Mouse (Mus musculus): ENCODE measurements around the gene Mest.

Mest gene

GRCm38 (mm10) chr6:30709115-30709514, 14.2 kb upstream of the Mest start:
- no peak for DNase-seq

GRCm38 (mm10) chr6:30710371-30711364, 12.7 kb upstream of the Mest start:
- DNase-seq = no peak

- no peak for DNase-seq
Measured at GRCm38 (mm10) chr6:30711365-30711763, 12.0 kb upstream of the Mest start.

DNA sequence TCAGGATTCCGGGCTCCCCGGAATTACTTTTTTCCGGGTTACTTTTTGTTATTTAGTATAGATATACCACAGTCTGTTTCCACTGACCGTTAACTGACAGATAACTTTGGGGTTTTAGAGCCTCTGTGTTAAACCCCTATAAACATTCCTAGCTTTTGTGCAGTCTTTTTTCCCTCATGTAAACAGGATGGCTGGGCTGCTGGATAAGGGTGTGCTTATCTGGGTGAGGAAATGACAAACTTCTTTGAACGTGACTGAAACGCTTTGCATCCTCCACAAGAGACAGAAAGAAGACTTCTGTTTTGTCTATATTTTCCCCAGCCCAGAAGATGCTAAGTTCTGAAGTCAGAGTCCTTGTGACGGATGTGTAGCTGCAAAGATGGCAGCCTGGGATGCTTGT, 10.9 kb upstream of the Mest start:
- DNase-seq = no peak

DNA sequence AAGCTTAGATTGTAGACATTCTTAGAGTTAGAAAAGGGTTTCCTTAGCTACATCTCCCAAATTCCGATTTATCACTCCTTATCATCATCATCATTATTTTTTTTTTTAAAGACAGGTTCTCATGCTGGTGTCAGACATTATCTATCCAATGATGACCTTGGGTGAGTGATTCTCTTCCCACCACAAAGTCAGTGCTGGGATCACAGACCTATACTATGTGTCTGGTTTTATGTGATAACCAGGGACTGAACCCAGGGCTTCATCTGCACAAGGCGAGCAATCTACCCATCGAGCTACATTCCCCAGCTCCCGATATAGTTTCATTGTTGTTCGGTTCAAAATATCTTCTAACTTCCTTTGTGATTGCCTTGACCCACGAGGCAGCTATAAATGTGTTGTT, 9.9 kb upstream of the Mest start:
- no peak for DNase-seq

DNA sequence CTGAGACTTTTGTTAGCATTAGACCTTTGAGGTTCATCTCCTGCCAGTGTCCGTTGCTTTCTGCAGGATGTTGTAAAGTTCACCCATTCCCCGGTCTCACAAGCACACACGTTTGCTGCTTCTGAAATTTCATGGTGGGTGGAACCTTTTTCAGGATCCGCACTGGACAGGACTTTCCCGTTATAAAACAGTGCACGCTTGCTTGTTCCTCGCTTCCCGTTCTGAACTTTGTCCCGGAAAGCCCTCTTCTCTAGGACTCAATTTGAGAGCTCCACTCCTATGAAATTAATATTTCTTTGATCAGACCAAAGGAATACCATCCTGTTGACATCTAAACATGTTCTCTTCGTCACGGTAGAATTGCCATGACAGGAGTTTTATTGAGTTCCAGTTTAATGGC, 9.5 kb upstream of the Mest start:
- DNase-seq = no peak

- no peak for DNase-seq
Measured at GRCm38 (mm10) chr6:30714891-30715471, 8.4 kb upstream of the Mest start.

GRCm38 (mm10) chr6:30716796-30717195, 6.6 kb upstream of the Mest start:
- no peak for DNase-seq

DNA sequence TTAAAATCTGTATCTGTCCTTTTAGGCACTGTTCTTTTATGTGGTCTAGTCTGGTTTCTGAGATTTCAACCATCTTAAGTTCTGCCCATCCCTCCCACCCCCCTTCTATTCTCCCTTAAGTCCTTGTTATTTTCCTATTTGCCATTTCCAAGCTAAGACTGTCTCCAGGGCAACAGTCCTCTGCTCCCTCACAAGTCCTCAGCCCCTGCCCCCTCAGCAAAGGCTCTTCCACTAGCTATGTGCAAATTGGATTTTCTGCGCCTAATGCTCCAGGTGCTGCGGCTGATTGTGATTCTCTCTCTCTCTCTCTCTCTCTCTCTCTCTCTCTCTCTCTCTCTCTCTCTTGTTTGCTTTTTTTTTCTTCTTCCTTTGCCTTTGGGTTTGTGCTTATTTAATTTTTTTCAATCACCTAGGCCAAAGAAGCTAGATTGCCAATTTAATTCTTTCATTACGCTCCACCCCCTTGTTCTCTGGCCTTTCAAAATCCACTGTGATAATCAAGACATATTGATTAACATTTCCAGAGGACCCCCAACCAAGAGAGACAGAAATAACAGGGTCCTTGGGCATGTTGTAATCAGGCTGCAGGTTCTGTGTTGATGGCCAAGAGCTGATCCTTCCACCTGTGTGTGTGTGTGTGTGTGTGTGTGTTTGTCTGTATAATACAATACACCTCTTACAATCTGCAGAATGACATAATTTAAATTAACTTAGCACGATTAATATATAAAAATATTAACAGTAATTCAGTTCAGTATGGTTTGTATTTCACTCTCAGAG, 772 bp upstream of the Mest start:
- no peak for DNase-seq

- no peak for DNase-seq
Measured at GRCm38 (mm10) chr6:30730301-30730971, 7.1 kb downstream of the Mest start.

GRCm38 (mm10) chr6:30732571-30733130, 9.3 kb downstream of the Mest start:
- no peak for DNase-seq

DNA sequence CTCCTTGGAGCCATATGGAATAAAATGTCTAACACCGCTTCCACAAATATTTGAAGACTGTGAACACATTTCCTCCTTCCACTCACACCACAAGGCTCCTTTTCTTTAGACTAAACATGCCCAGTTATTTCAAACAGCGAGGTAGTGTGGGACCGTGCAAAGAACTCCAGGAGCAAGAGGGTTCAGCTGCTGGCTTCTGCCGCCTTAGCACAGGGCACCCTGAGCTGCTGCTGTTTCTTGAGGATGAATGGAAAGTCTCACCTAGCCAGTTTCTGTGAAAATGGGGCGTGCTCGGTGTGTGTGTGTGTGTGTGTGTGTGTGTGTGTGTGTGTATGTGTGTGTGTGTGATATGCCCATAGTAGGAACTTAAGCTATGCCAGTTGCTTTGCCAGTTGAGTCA, 11.1 kb downstream of the Mest start:
- no peak for DNase-seq

DNA sequence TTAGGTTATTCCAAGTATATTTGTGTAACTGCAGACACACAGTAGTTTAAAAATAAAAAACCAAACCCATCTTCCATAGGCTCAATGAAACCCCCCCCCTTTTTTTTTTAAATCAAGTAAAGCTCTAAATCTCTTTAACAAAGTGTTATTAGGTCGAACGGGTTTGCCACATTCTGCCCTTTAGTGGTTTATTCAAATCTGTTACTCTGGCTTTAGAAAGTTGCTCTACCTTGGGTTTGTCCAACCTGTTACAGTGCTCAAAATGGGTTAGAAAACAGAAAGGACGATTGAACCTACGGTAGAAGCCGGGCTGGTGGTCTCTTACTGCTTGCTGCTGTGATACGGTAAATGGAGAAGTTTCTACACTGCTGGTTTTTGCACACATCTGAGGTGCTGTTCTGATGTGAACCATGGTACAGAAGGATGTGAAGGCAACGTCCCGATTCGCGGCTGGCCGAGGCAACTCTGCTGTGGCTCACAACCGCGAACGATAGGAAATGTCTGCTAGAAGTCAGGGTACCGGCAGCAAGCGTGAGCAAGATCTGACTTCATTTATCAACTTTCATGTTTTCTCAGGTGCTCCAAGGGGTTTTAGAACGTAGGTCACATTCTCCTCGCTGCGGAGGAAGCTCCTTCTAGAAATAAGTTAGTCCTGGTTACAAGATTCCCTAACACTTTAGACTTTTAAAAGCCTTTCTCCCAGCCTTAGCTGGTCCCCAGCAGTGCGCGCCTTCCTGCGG, 11.8 kb downstream of the Mest start:
- no peak for DNase-seq

DNA sequence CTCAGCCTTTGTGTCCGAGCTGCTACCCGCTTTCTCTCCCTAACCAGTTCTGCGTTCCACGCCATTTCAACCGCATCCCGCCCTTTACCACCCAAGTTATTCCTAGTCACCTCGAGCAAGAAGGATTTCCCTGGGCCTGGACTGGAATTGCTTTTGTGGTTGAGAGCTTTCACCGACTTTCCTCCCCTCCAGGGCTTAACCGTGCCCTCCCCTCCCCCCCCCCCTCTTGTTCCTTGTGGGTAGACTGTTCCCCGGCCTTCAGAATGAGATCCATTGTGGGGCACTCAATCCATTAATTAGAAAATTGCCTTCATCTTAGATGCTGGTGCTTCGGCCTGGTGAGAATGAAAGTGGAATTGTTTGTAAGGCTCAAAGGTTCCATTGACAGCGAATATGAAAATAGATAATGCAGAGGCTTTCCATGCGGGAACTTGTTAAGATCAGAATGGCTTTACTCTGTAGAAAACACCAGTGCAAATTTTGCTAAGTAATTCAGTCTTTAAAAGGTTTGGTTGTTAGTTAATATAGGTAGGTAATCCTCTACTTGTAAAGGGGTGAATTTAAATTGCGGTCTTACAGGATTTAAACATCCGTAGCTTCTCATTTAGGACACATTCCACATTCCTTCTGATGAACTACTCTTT, 12.5 kb downstream of the Mest start:
- DNase-seq = no peak

GRCm38 (mm10) chr6:30736372-30736762, 13.0 kb downstream of the Mest start:
- no peak for DNase-seq

DNA sequence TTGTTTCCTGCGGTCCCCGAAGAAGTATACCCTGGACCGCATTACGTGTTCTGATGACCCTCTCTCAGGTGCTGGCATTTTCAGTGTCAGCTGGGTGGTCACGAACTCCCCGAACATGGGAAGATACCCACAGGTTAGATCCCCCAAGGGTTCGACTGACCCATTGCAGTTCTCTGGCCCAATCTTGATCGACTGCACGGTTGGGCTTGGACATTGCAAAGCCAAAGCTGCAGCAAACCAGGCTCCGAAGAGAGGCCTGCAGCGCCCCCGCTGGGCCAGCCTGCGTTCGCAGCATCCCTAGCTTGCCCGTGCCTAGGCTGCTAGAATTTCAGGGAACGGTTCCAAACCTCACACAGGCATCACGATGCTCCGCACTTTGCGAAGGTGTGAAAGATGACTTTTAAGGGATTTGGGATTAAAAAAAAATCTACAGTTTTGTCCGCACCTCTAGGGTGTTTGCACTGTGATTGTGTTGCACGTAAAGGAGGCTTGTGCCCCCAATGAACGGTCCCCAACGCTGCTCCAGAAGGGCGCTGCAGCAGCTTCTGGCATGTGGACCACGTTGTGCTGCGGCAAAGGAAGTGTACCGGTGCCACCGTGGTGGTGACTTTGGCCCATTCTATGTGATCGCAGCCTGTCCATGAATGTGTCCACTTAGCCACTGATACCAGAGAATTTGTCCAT, 13.7 kb downstream of the Mest start:
- peak; percentile 73 for DNase-seq

DNA sequence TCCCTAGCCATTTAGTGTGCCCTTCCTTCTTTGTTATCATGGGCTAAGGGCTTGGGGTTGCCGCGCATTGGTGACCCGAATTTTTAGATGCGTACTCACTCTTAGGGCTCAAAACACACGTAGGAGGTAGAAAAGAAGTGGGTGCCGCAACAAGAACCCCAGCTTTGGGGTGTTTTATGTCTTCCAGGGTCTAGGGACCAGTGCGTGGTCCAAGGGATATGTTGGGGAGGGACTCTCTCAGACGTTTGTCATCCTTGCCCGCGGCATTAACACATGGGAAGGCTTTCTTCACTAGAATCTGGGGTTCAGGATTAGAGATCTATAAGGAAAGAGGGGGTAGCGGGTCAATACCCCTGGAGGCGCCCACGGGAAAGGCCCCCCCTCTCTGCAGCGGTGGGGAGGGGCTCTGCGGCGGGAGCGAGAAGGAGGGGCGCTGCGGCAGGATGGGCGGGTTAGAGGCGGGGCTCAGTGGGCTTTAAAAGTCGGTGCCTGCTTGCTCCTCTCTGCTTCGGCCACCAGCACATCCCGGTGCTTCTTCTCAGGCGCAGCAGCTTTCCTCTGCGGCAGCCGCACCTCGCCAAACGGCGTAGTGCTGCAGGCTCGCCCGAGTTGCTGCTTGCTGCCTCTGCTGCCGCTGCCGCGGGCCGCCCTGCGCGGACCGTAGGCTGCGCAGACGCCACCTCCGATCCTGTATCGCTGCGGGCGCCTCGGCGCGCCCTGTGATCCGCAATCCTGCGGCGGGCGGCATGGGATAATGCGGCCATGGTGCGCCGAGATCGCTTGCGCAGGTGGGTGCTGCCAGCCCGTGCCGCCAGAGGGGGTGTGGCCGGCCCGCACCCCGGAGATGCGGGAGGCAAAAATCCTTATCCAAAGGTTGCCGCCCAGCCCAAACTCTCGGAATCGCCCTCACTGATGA, 14.5 kb downstream of the Mest start:
- DNase-seq = peak; percentile 81

- peak; percentile 18 for DNase-seq
Measured at GRCm38 (mm10) chr6:30738464-30739006, 15.2 kb downstream of the Mest start.

GRCm38 (mm10) chr6:30739177-30739747, 15.9 kb downstream of the Mest start:
- peak; percentile 24 for DNase-seq
